Mouse (Mus musculus): ENCODE results near the gene Olfr651. TPM values are rescaled to one million over a fixed set of nuclear protein-coding genes. Genes with fewer than 3 reads are reported as not detected.
"Not testable (repeated sequence)": the region's sequence is repeated elsewhere in the genome, so short reads cannot be mapped to it uniquely, and the experiment has no call there.

Olfr651 gene
- total RNA-seq (2021) = not detected

GRCm38 (mm10) chr7:104549833-104550232, at the start of gene Olfr651:
Olfr651 (plus strand) TSS chr7:104550133.
- no peak for DNase-seq
- intact Hi-C loops (cut with DNase I) = no loop called here

- DNase-seq; intact Hi-C loops (cut with DNase I): not testable (repeated sequence)
Measured at GRCm38 (mm10) chr7:104501186-104501585, 48.7 kb upstream of the Olfr651 start.

- peak; percentile 2 to 10 for DNase-seq
- intact Hi-C loops (cut with DNase I) = no loop called here
Measured at GRCm38 (mm10) chr7:104501589-104502371, 48.2 kb upstream of the Olfr651 start.

GRCm38 (mm10) chr7:104507421-104508065, 42.4 kb upstream of the Olfr651 start, which contains the start of gene Trim30d:
Trim30d (minus strand) TSS chr7:104507849.
- peak; percentile 2 to 11 for DNase-seq
- intact Hi-C loops (cut with DNase I) = loop anchor here (5.0 kb wide), 1 partner anchor 60 kb away; no protein-coding TSS in a partner anchor

- no peak for DNase-seq
- intact Hi-C loops (cut with DNase I) = no loop called here
Measured at GRCm38 (mm10) chr7:104552700-104553099, 2.8 kb downstream of the Olfr651 start.

GRCm38 (mm10) chr7:104560601-104561000, 10.7 kb downstream of the Olfr651 start, which contains the start of gene Olfr652:
Olfr652 (plus strand) TSS chr7:104560901.
- DNase-seq = no peak
- intact Hi-C loops (cut with DNase I) = no loop called here

GRCm38 (mm10) chr7:104577014-104577413, 27.1 kb downstream of the Olfr651 start, which contains the start of gene Olfr653:
Olfr653 (plus strand) TSS chr7:104577314.
- no peak for DNase-seq
- intact Hi-C loops (cut with DNase I) = no loop called here

- no peak for DNase-seq
- intact Hi-C loops (cut with DNase I) = no loop called here
Measured at GRCm38 (mm10) chr7:104580846-104581245, 30.9 kb downstream of the Olfr651 start.

GRCm38 (mm10) chr7:104581429-104581828, 31.5 kb downstream of the Olfr651 start:
- no peak for DNase-seq
- intact Hi-C loops (cut with DNase I) = no loop called here

GRCm38 (mm10) chr7:104586725-104587124, 36.8 kb downstream of the Olfr651 start, which contains the start of gene Olfr654:
Olfr654 (plus strand) TSS chr7:104587025.
- no peak for DNase-seq
- intact Hi-C loops (cut with DNase I) = no loop called here

- DNase-seq = no peak
- intact Hi-C loops (cut with DNase I) = no loop called here
Measured at GRCm38 (mm10) chr7:104588274-104588673, 38.3 kb downstream of the Olfr651 start.

GRCm38 (mm10) chr7:104601679-104602078, 51.7 kb downstream of the Olfr651 start, which contains the start of gene Olfr655:
Olfr655 (minus strand) TSS chr7:104601779.
- DNase-seq = no peak
- intact Hi-C loops (cut with DNase I) = loop anchor here (5.0 kb wide), 2 partner anchors 134 to 399 kb away; partner anchors contain the start of gene Trim30a

- DNase-seq = peak; percentile 8 to 48
- intact Hi-C loops (cut with DNase I) = loop anchor here (5.0 kb wide), 2 partner anchors 136 to 401 kb away; partner anchors contain the start of gene Trim30a
Measured at GRCm38 (mm10) chr7:104603173-104603572, 53.2 kb downstream of the Olfr651 start.

Other genes starting within 250 kb of the Olfr651 start
- gene Trim12a, start 234.7 kb upstream of the Olfr651 start, total RNA-seq (2021) = 1 to 10 TPM; 6.6 to 9.2 TPM
- gene Trim34b, start 220.7 kb upstream of the Olfr651 start, total RNA-seq (2021) = under 1 TPM; 0.36 to 0.54 TPM
- 1 to 10 TPM; 5.1 to 5.3 TPM for gene Trim12c, start 196.8 kb upstream of the Olfr651 start, total RNA-seq (2021)
- under 1 TPM; 0.11 to 0.22 TPM for gene Trim30b, start 180.2 kb upstream of the Olfr651 start, total RNA-seq (2021)
- under 1 TPM in 1 of 2 experiments, not detected in 1; 0.41 TPM for gene Trim30c, start 149.3 kb upstream of the Olfr651 start, total RNA-seq (2021)
- 1 to 10 TPM; 4.1 to 6.0 TPM for gene Trim30a, start 84.9 kb upstream of the Olfr651 start, total RNA-seq (2021)
- under 1 TPM; 0.68 to 0.92 TPM for gene Trim30d, start 42.3 kb upstream of the Olfr651 start, total RNA-seq (2021)
- not detected for gene Olfr652, start 10.8 kb downstream of the Olfr651 start, total RNA-seq (2021)
- gene Olfr653, start 27.2 kb downstream of the Olfr651 start, total RNA-seq (2021) = not detected
- gene Olfr654, start 36.9 kb downstream of the Olfr651 start, total RNA-seq (2021) = not detected
- gene Olfr655, start 51.6 kb downstream of the Olfr651 start, total RNA-seq (2021) = not detected
- gene Olfr656, start 63.8 kb downstream of the Olfr651 start, total RNA-seq (2021) = not detected
- not detected for gene Olfr657, start 74.7 kb downstream of the Olfr651 start, total RNA-seq (2021)
- gene Olfr658, start 97.2 kb downstream of the Olfr651 start, total RNA-seq (2021) = not detected
- gene Olfr659, start 116.6 kb downstream of the Olfr651 start, total RNA-seq (2021) = not detected
- gene Olfr661, start 136.4 kb downstream of the Olfr651 start, total RNA-seq (2021) = not detected
- not detected for gene Usp17le, start 227.3 kb downstream of the Olfr651 start, total RNA-seq (2021)